Mouse (Mus musculus): ENCODE data around the gene Gm10300. TPM values are rescaled to one million over a fixed set of nuclear protein-coding genes. Genes with fewer than 3 reads are reported as not detected.

Gm10300 gene
- total and polyA plus RNA-seq, 3 experiments = 0.08 TPM; not detected in 2

GRCm38 (mm10) chr4:132037991-132038390 lies 36.5 kb upstream of the Gm10300 start:
- Histone ChIP-seq H3K27ac (ENCODE audit: insufficient read depth, low read depth) (no peak overlapping the region), H3K36me3 (replicated peaks in 1 of 2; ENCODE audit: control insufficient read depth in 1 of 2, insufficient read depth in 1 of 2, low read length in 1 of 2) (no peaks in the 10 kb centered on the region), H3K4me3 (replicated peaks in 1 of 3; ENCODE audit: low read depth in 2 of 3, low read length in 2 of 3, poor library complexity in 1 of 3) (no peak overlapping the region), H3K4me1 (ENCODE audit: control insufficient read depth in 1 of 2, insufficient read depth in 2 of 2) (peaks cover 4 to 24% of the 10 kb centered on the region in 2 experiments), H3K4me2 (ENCODE audit: insufficient read depth, low read depth, poor library complexity, severe bottlenecking) (no peak overlapping the region), H3K9ac (ENCODE audit: insufficient read depth, low read depth) (no peak overlapping the region), H3K9me3 (replicated peaks; ENCODE audit: low read length) (no peaks in the 10 kb centered on the region), H3K79me2 (replicated peaks; ENCODE audit: control insufficient read depth, extremely low read depth, insufficient read depth, poor library complexity, severe bottlenecking) (no peaks in the 10 kb centered on the region), H3K27me3 (replicated peaks) (no peaks in the 10 kb centered on the region)
- dilution Hi-C loops (cut with MboI; ENCODE audit: extremely low pct_ligation_motif_present, extremely low pct_unique_long_range_greater_than_20kb, low sequenced_read_pairs) (no loop called here), in situ Hi-C loops (cut with MboI; ENCODE audit: low pct_ligation_motif_present, low pct_unique_long_range_greater_than_20kb, low sequenced_read_pairs) (no loop called here)
- no peak for TF ChIP-seq TBP (conservative IDR thresholded peaks at IDR 0.05; ENCODE audit: low read depth, low read length)
- no peak for TF ChIP-seq POLR2AphosphoS2 (IDR thresholded peaks at IDR 0.05; ENCODE audit: low read depth, low read length)
- no peak for TF ChIP-seq SIN3A (IDR thresholded peaks at IDR 0.05; ENCODE audit: low read length)
- TF ChIP-seq PAX5 (IDR thresholded peaks at IDR 0.05; ENCODE audit: low read length) = no peak
- no peak for TF ChIP-seq EP300 (IDR thresholded peaks at IDR 0.05; ENCODE audit: low read length)
- no peak for TF ChIP-seq IRF4 (IDR thresholded peaks at IDR 0.05; ENCODE audit: low read depth, low read length)
- TF ChIP-seq CHD2 (IDR thresholded peaks at IDR 0.05; ENCODE audit: low read length) = no peak
- TF ChIP-seq ZMIZ1 (IDR thresholded peaks at IDR 0.05; ENCODE audit: low read depth, low read length) = no peak
- TF ChIP-seq ZC3H11A (IDR thresholded peaks at IDR 0.05; ENCODE audit: low read depth, low read length) = no peak
- no peak for TF ChIP-seq MEF2A (IDR thresholded peaks at IDR 0.05; ENCODE audit: borderline replicate concordance, low read depth, low read length)
- TF ChIP-seq MYC (IDR thresholded peaks at IDR 0.05; ENCODE audit: low read depth, low read length) = no peak
- TF ChIP-seq RAD21 (IDR thresholded peaks at IDR 0.05; ENCODE audit: low read depth, low read length) = no peak
- no peak for TF ChIP-seq JUND (conservative IDR thresholded peaks at IDR 0.05; ENCODE audit: low read depth, low read length)
- no peak for TF ChIP-seq POLR2A (IDR thresholded peaks at IDR 0.05; ENCODE audit: low read depth, low read length)
- no peak for TF ChIP-seq ZNF384 (IDR thresholded peaks at IDR 0.05; ENCODE audit: low read depth, low read length)
- no peak for TF ChIP-seq CTCF (conservative IDR thresholded peaks at IDR 0.05 in 1 of 2, IDR thresholded peaks at IDR 0.05 in 1 of 2; ENCODE audit: low read depth in 2 of 2, low read length in 2 of 2)
- TF ChIP-seq E2F4 (IDR thresholded peaks at IDR 0.05; ENCODE audit: insufficient replicate concordance, low read depth, low read length) = no peak
- no peak for TF ChIP-seq MAZ (IDR thresholded peaks at IDR 0.05; ENCODE audit: low read depth, low read length)
- no peak for TF ChIP-seq UBTF (IDR thresholded peaks at IDR 0.05; ENCODE audit: low read depth, low read length)
- no peak for TF ChIP-seq USF2 (conservative IDR thresholded peaks at IDR 0.05; ENCODE audit: low read depth, low read length)
- no peak for DNase-seq (ENCODE audit: extremely low read depth)

DNA sequence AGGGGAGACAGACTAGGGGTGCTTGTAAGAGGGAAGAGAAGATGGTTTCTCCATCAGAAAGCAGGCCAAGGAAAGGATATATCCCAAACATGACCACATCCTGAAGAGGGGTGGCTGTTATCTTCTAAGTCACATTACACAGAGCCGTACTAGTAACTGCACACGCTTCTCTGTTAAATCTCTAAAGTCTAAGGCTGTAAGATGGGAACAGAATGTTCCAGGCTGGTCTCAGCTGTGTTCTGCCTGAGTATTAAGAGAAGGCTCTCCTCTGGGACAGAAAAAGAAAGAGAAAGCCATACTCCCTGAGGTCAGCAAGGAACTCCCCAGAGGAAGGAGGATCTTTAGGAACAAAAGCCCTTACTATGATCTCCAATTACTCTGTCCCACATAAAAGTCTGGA lies 35.7 kb upstream of the Gm10300 start:
- no peak overlapping the region for H3K4me2 ChIP-seq (ENCODE audit: insufficient read depth, low read depth, poor library complexity, severe bottlenecking)
- no peaks in the 10 kb centered on the region for H3K27me3 ChIP-seq (replicated peaks)
- H3K9ac ChIP-seq (ENCODE audit: insufficient read depth, low read depth) = no peak overlapping the region
- no peak overlapping the region for H3K27ac ChIP-seq (ENCODE audit: insufficient read depth, low read depth)
- H3K36me3 ChIP-seq (replicated peaks in 1 of 2; ENCODE audit: control insufficient read depth in 1 of 2, insufficient read depth in 1 of 2, low read length in 1 of 2) = no peaks in the 10 kb centered on the region
- dilution Hi-C loops (cut with MboI; ENCODE audit: extremely low pct_ligation_motif_present, extremely low pct_unique_long_range_greater_than_20kb, low sequenced_read_pairs) = no loop called here
- in situ Hi-C loops (cut with MboI; ENCODE audit: low pct_ligation_motif_present, low pct_unique_long_range_greater_than_20kb, low sequenced_read_pairs) = no loop called here
- no peaks in the 10 kb centered on the region for H3K9me3 ChIP-seq (replicated peaks; ENCODE audit: low read length)
- TF ChIP-seq TBP (conservative IDR thresholded peaks at IDR 0.05; ENCODE audit: low read depth, low read length) = no peak
- no peak for TF ChIP-seq POLR2A (IDR thresholded peaks at IDR 0.05; ENCODE audit: low read depth, low read length)
- no peak for TF ChIP-seq KAT2A (IDR thresholded peaks at IDR 0.05; ENCODE audit: insufficient replicate concordance, low read length)
- no peak for TF ChIP-seq ZMIZ1 (IDR thresholded peaks at IDR 0.05; ENCODE audit: low read depth, low read length)
- TF ChIP-seq MEF2A (IDR thresholded peaks at IDR 0.05; ENCODE audit: borderline replicate concordance, low read depth, low read length) = no peak
- no peak for TF ChIP-seq MYC (IDR thresholded peaks at IDR 0.05; ENCODE audit: low read depth, low read length)
- no peak for TF ChIP-seq HCFC1 (IDR thresholded peaks at IDR 0.05; ENCODE audit: low read depth, low read length)
- no peak for TF ChIP-seq TCF12 (IDR thresholded peaks at IDR 0.05; ENCODE audit: low read depth, low read length)
- no peak for TF ChIP-seq USF1 (IDR thresholded peaks at IDR 0.05; ENCODE audit: low read depth, low read length)
- no peak for TF ChIP-seq BHLHE40 (IDR thresholded peaks at IDR 0.05; ENCODE audit: low read depth, low read length)
- no peak for TF ChIP-seq CHD2 (IDR thresholded peaks at IDR 0.05; ENCODE audit: low read length)
- TF ChIP-seq ETS1 (conservative IDR thresholded peaks at IDR 0.05; ENCODE audit: low read depth, low read length) = no peak
- no peak for TF ChIP-seq UBTF (IDR thresholded peaks at IDR 0.05; ENCODE audit: low read depth, low read length)
- no peak for TF ChIP-seq SMC3 (IDR thresholded peaks at IDR 0.05; ENCODE audit: low read depth, low read length)
- TF ChIP-seq ZC3H11A (IDR thresholded peaks at IDR 0.05; ENCODE audit: low read depth, low read length) = no peak
- no peak for TF ChIP-seq ZKSCAN1 (IDR thresholded peaks at IDR 0.05; ENCODE audit: borderline replicate concordance, low read depth, low read length)
- TF ChIP-seq GABPA (IDR thresholded peaks at IDR 0.05; ENCODE audit: insufficient replicate concordance, low read depth, low read length) = no peak
- no peak overlapping the region for H3K4me3 ChIP-seq (replicated peaks in 1 of 3; ENCODE audit: low read depth in 2 of 3, low read length in 2 of 3, poor library complexity in 1 of 3)
- no peaks in the 10 kb centered on the region for H3K79me2 ChIP-seq (replicated peaks; ENCODE audit: control insufficient read depth, extremely low read depth, insufficient read depth, poor library complexity, severe bottlenecking)
- DNase-seq (ENCODE audit: extremely low read depth) = no peak
- peaks cover 4 to 24% of the 10 kb centered on the region in 2 experiments for H3K4me1 ChIP-seq (ENCODE audit: control insufficient read depth in 1 of 2, insufficient read depth in 2 of 2)

Measured in CH12.LX (cell line).